Mouse (Mus musculus) neural tube, embryonic 10.5 days (tissue): Measurements from ENCODE around the gene Rnf38.

ENCODE experiments used
- DNase-seq: peaks from one replicate; pipeline ENCODE4 v3.0.0-alpha.2; 2017; ENCODE audit warnings: low spot score; ENCODE audit errors: extremely low spot score

The Rnf38 gene

GRCm38 (mm10) chr4:44119410-44120201 is 114.0 kb downstream of the Rnf38 start:
- DNase-seq, result no peak

GRCm38 (mm10) chr4:44115046-44115445 is 118.5 kb downstream of the Rnf38 start:
- DNase-seq, result no peak

- no peak for DNase-seq
These were observed 120.0 kb downstream of the Rnf38 start for GRCm38 (mm10) chr4:44113393-44114138.

- no peak for DNase-seq
These were observed 120.8 kb downstream of the Rnf38 start for GRCm38 (mm10) chr4:44112741-44113140.

- DNase-seq, result no peak
These were observed 122.8 kb downstream of the Rnf38 start for GRCm38 (mm10) chr4:44110771-44111170.

GRCm38 (mm10) chr4:44108297-44108696 is 125.3 kb downstream of the Rnf38 start:
- DNase-seq, result no peak

GRCm38 (mm10) chr4:44107339-44107738 is 126.2 kb downstream of the Rnf38 start:
- no peak for DNase-seq

- DNase-seq, result no peak
These were observed 127.2 kb downstream of the Rnf38 start for GRCm38 (mm10) chr4:44106297-44106821.

GRCm38 (mm10) chr4:44104195-44104917 is 129.2 kb downstream of the Rnf38 start:
- DNase-seq, result no peak

GRCm38 (mm10) chr4:44103620-44104019 is 130.0 kb downstream of the Rnf38 start:
- DNase-seq, result no peak

- DNase-seq, result no peak
These were observed 135.8 kb downstream of the Rnf38 start for GRCm38 (mm10) chr4:44097576-44098335.

- no peak for DNase-seq
These were observed 139.1 kb downstream of the Rnf38 start for GRCm38 (mm10) chr4:44094475-44094874.

GRCm38 (mm10) chr4:44092359-44092758 is 141.2 kb downstream of the Rnf38 start:
- no peak for DNase-seq

- DNase-seq, result no peak
These were observed 148.0 kb downstream of the Rnf38 start for GRCm38 (mm10) chr4:44085566-44085965.

GRCm38 (mm10) chr4:44084602-44085325 is 148.8 kb downstream of the Rnf38 start:
- no peak for DNase-seq

GRCm38 (mm10) chr4:44083945-44084344 is 149.6 kb downstream of the Rnf38 start, which contains the start of gene Gne:
Gene Gne, minus strand, starts transcription at chr4:44084177.
- no peak for DNase-seq

- DNase-seq, result no peak
These were observed 155.1 kb downstream of the Rnf38 start for GRCm38 (mm10) chr4:44078358-44078933.
